Mouse (Mus musculus): ENCODE measurements at regions not wholly inside any gene's neighbourhood (a gene's known extent, or its start where the extent isn't known, plus 50 kb on each side); places are given as distances from the start of the nearest gene placed in this dataset.
A peak's percentile ranks its signal among the peaks of the same experiment; 100 is the strongest.

- WGBS: 27% methylated on average over 15 of the region's 15 CpGs
- no peak overlapping the region for H3K9ac ChIP-seq (replicated peaks)
- ATAC-seq: no peak
- no peak overlapping the region for H3K27ac ChIP-seq
- no peaks in the 10 kb centered on the region for H3K36me3 ChIP-seq
- no peaks in the 10 kb centered on the region for H3K9me3 ChIP-seq
- no peak overlapping the region for H3K4me3 ChIP-seq (replicated peaks)
- peaks cover 17% of the 10 kb centered on the region for H3K4me1 ChIP-seq (replicated peaks)
- 0 out of 2 replicates have a peak, but pooled peaks cover 3% of the 10 kb centered on the region for H3K27me3 ChIP-seq
- H3K4me2 ChIP-seq (replicated peaks): no peak overlapping the region
Observed at GRCm38 (mm10) chr8:88972993-88973690, 70.8 kb downstream of the Sall1 start.

DNA sequence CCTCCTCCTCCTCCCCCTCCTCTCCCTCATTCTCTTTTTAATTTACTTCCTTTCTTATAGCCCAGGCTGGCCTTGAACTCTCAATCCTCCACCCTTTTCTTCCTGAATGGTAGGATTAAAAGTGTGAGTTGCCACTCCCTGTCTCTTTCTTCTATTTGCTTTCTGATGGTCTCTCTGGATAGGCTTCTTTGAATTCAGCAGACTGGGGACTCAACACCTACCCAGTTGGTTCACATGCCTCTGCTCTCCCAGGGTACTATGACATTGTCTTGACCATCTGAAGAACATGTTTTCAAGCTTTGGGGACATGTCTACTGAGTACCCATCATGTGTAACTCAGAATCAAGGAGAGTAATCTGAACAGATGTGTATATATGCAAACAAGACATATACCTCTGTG, 85.1 kb downstream of the Sall1 start:
- Histone ChIP-seq H3K4me3 (replicated peaks) (no peak overlapping the region), H3K4me2 (replicated peaks) (no peak overlapping the region), H3K27me3 (no peaks in the 10 kb centered on the region), H3K9me3 (peaks cover 14% of the 10 kb centered on the region; the same call in 1 of the 2 replicates), H3K27ac (no peak overlapping the region), H3K9ac (replicated peaks) (no peak overlapping the region), H3K36me3 (no peaks in the 10 kb centered on the region; the same call in 1 of the 2 replicates), H3K4me1 (replicated peaks) (no peaks in the 10 kb centered on the region)
- no peak for ATAC-seq

GRCm38 (mm10) chr8:88953178-88953577, 90.8 kb downstream of the Sall1 start:
- peaks cover 14% of the 10 kb centered on the region; the same call in 1 of the 2 replicates for H3K9me3 ChIP-seq
- no peaks in the 10 kb centered on the region for H3K4me1 ChIP-seq (replicated peaks)
- no peaks in the 10 kb centered on the region for H3K27me3 ChIP-seq
- no peak overlapping the region for H3K4me2 ChIP-seq (replicated peaks)
- no peak overlapping the region for H3K4me3 ChIP-seq (replicated peaks)
- no peaks in the 10 kb centered on the region; the same call in 1 of the 2 replicates for H3K36me3 ChIP-seq
- no peak for ATAC-seq
- 56% methylated on average over 2 of the region's 2 CpGs for WGBS
- no peak overlapping the region for H3K27ac ChIP-seq
- H3K9ac ChIP-seq (replicated peaks): no peak overlapping the region

GRCm38 (mm10) chr8:88951829-88952155, 92.2 kb downstream of the Sall1 start:
- no peak overlapping the region for H3K4me2 ChIP-seq (replicated peaks)
- H3K27me3 ChIP-seq: no peaks in the 10 kb centered on the region

DNA sequence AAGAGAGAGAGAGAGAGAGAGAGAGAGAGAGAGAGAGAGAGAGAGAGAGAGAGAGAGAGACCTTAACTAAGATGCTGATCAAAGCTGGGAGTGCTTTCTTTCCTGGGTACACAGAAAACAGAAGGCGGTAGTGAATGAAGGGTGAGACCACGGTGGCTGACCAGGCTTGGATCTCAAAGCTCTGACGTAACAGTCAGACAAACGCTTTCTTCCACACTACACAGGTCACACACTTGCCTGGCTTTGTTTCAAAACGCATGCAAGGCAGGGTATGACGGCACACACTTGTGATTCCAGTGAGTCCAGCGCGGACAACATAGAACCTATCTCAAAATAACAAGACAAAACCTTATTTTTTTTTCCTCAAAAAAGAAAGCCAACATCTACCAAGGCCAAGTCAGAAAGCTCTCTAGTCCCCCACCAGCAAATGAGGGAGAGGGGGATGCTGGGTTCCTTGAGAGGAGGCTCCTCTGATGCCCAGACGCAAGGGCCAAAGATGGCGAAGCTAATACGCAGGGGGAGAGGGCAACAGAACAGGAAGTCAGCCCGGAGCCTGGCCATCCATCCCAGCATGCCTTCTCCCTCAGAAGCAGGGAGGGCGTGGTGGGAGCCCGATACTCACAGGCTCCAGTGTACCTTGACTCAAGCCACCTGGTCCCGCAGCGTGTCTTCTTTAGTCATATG, 92.7 kb downstream of the Sall1 start:
- H3K4me2 ChIP-seq (replicated peaks): no peak overlapping the region
- H3K4me1 ChIP-seq (replicated peaks): no peaks in the 10 kb centered on the region
- H3K27me3 ChIP-seq: no peaks in the 10 kb centered on the region
- no peak for ATAC-seq
- H3K27ac ChIP-seq: no peak overlapping the region
- H3K36me3 ChIP-seq: no peaks in the 10 kb centered on the region
- H3K4me3 ChIP-seq (replicated peaks): no peak overlapping the region
- H3K9me3 ChIP-seq: no peaks in the 10 kb centered on the region
- H3K9ac ChIP-seq (replicated peaks): no peak overlapping the region
- 91% methylated on average over 16 of the region's 16 CpGs for WGBS

More at GRCm38 (mm10) chr8:88951829-88952155, 92.2 kb downstream of the Sall1 start:
- Histone ChIP-seq H3K4me3 (replicated peaks) (no peak overlapping the region), H3K36me3 (no peaks in the 10 kb centered on the region; the same call in 1 of the 2 replicates), H3K9ac (replicated peaks) (no peak overlapping the region), H3K9me3 (peaks cover 3% of the 10 kb centered on the region; the same call in 1 of the 2 replicates), H3K4me1 (replicated peaks) (no peaks in the 10 kb centered on the region), H3K27ac (no peak overlapping the region)
- WGBS: 95% methylated on average over 7 of the region's 7 CpGs
- ATAC-seq: no peak

- Histone ChIP-seq H3K9me3 (no peaks in the 10 kb centered on the region), H3K27ac (no peak overlapping the region), H3K9ac (replicated peaks) (no peak overlapping the region), H3K36me3 (no peaks in the 10 kb centered on the region), H3K4me3 (replicated peaks) (no peak overlapping the region), H3K4me1 (replicated peaks) (no peaks in the 10 kb centered on the region), H3K4me2 (replicated peaks) (no peak overlapping the region), H3K27me3 (no peaks in the 10 kb centered on the region)
- 96% methylated on average over 6 of the region's 6 CpGs for WGBS
- no peak for ATAC-seq
Observed at GRCm38 (mm10) chr8:88949975-88950374, 94.0 kb downstream of the Sall1 start.

DNA sequence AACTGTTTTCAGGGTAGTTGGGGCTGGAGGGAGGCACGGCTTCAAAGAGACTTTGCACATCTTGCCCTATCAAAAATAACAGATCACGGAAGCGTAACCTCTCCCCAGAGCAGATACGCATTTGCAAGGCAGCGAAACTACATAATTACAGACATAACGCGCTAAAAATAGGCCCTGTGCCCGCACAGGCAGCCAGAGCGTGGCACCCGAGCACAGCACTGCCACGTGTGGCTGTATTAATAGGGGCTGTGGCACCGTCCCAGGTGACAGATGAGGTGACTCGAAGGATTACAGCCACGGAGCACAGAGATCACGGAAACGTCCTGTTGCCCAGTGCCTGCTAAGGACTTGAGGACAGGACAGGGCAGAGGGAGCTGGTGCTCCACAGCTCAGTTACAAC, 95.0 kb downstream of the Sall1 start:
- 88% methylated on average over 16 of the region's 16 CpGs for WGBS
- ATAC-seq: no peak
- no peaks in the 10 kb centered on the region for H3K9me3 ChIP-seq
- H3K36me3 ChIP-seq: no peaks in the 10 kb centered on the region
- no peaks in the 10 kb centered on the region for H3K27me3 ChIP-seq
- H3K4me3 ChIP-seq (replicated peaks): no peak overlapping the region
- no peaks in the 10 kb centered on the region for H3K4me1 ChIP-seq (replicated peaks)
- no peak overlapping the region for H3K4me2 ChIP-seq (replicated peaks)
- H3K9ac ChIP-seq (replicated peaks): no peak overlapping the region
- H3K27ac ChIP-seq: no peak overlapping the region

- Histone ChIP-seq H3K4me3 (replicated peaks) (no peak overlapping the region), H3K27me3 (no peaks in the 10 kb centered on the region), H3K36me3 (no peaks in the 10 kb centered on the region), H3K4me1 (replicated peaks) (no peaks in the 10 kb centered on the region), H3K9ac (replicated peaks) (no peak overlapping the region), H3K9me3 (0 out of 2 replicates have a peak, but pooled peaks cover 2% of the 10 kb centered on the region), H3K27ac (no peak overlapping the region), H3K4me2 (replicated peaks) (no peak overlapping the region)
- ATAC-seq: no peak
- 76% methylated on average over 6 of the region's 6 CpGs for WGBS
Observed at GRCm38 (mm10) chr8:88948328-88948727, 95.6 kb downstream of the Sall1 start.

DNA sequence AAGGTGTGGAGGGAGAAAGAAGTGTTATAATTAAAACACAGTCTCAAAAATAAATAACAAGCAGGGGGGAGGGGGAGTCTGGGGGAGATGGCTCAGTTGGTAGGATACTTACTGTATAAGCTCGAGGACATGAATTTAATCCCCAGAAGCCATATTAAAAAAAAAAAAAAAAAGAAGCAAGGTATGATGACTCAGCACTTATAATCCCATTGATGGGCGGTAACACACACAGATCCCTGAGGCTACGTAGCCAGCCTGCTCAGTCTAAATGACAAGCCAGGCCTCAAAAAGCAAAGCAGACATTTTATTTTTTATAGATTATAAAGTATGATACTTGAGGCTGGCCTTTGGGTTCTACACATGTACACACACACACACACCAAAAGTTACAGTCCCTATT, 96.6 kb downstream of the Sall1 start:
- WGBS: 68% methylated on average over 3 of the region's 3 CpGs
- Histone ChIP-seq H3K9ac (replicated peaks) (no peak overlapping the region), H3K4me2 (replicated peaks) (no peak overlapping the region), H3K4me1 (replicated peaks) (no peaks in the 10 kb centered on the region), H3K27me3 (no peaks in the 10 kb centered on the region), H3K27ac (no peak overlapping the region), H3K4me3 (replicated peaks) (no peak overlapping the region), H3K36me3 (no peaks in the 10 kb centered on the region), H3K9me3 (0 out of 2 replicates have a peak, but pooled peaks cover 4% of the 10 kb centered on the region)
- ATAC-seq: no peak

DNA sequence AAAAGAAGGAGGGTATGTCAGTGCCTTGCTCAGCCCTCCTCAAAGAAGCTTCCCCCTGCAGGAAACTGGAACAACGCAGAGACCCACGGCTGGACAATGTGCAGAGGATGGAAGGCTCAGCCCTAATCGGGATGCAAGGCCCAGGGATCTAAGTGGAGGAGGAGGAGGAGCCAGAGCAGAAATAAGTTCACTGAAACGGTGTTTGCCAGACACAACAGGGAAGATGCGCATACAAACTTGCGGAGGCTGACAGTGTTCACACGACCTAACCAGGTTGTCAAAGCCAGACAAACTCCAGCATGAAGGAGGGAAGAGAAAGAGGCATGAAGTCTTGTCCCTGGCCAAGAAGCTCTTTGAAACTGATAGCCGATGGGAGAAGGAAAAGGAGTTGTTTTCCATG, 98.3 kb downstream of the Sall1 start:
- WGBS: 62% methylated on average over 8 of the region's 8 CpGs

DNA sequence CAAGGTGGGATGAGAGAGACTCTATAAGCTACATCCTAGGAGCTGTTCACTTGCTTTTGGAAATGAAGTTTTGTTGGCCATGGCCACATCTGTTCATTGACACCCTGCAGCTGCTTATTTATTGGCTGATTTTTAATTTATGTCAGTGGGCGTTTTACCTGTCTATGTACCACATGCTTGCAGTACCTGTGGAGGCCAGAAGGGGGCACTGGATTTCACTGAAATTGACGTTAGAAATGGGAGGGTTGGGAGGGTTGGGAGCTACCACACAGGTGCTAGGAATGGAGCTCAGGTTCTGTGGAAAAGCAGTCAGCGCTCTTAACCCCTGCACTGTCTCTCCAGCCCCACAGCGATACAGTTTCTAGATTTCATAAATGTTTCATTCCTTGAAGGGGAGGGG, 99.9 kb downstream of the Sall1 start:
- no peak for ATAC-seq
- no peaks in the 10 kb centered on the region for H3K27me3 ChIP-seq
- H3K27ac ChIP-seq: no peak overlapping the region
- H3K36me3 ChIP-seq: no peaks in the 10 kb centered on the region
- H3K9me3 ChIP-seq: 0 out of 2 replicates have a peak, but pooled peaks cover 4% of the 10 kb centered on the region
- 49% methylated on average over 4 of the region's 4 CpGs for WGBS
- no peak overlapping the region for H3K4me3 ChIP-seq (replicated peaks)
- H3K4me1 ChIP-seq (replicated peaks): peaks cover 6% of the 10 kb centered on the region
- no peak overlapping the region for H3K4me2 ChIP-seq (replicated peaks)
- no peak overlapping the region for H3K9ac ChIP-seq (replicated peaks)

More for the DNA sequence above, 98.3 kb downstream of the Sall1 start:
- Histone ChIP-seq H3K27me3 (no peaks in the 10 kb centered on the region), H3K36me3 (no peaks in the 10 kb centered on the region), H3K4me3 (replicated peaks) (no peak overlapping the region), H3K27ac (no peak overlapping the region), H3K9ac (replicated peaks) (no peak overlapping the region), H3K9me3 (0 out of 2 replicates have a peak, but pooled peaks cover 4% of the 10 kb centered on the region), H3K4me2 (replicated peaks) (no peak overlapping the region), H3K4me1 (replicated peaks) (no peaks in the 10 kb centered on the region)
- no peak for ATAC-seq

GRCm38 (mm10) chr8:88939071-88939746, 104.8 kb downstream of the Sall1 start:
- Histone ChIP-seq H3K27me3 (no peaks in the 10 kb centered on the region), H3K4me2 (replicated peaks) (peak overlapping the region; percentile 4; the same call in 1 of the 2 replicates), H3K9ac (replicated peaks) (no peak overlapping the region), H3K4me1 (replicated peaks) (peaks cover 20% of the 10 kb centered on the region), H3K27ac (no peak overlapping the region), H3K9me3 (0 out of 2 replicates have a peak, but pooled peaks cover 4% of the 10 kb centered on the region), H3K4me3 (replicated peaks) (no peak overlapping the region), H3K36me3 (no peaks in the 10 kb centered on the region)
- ATAC-seq: 0 out of 2 replicates have a peak, but pooled peaks have one; percentile 27
- WGBS: 37% methylated on average over 16 of the region's 16 CpGs
